Mouse (Mus musculus) T-cell, adult 66 days (primary cell): Measurements from ENCODE around the gene Uts2r. TPM values are rescaled to one million over a fixed set of nuclear protein-coding genes. Genes with fewer than 3 reads are reported as not detected.

Experiments used
- total RNA-seq, 2 experiments: library from RNA; stranded (reverse); gene quantifications; 3 replicates in 1 of 2; 4 replicates in 1 of 2; pipeline ENCODE4 v1.2.4; 2023

Gene Uts2r
- not detected for total RNA-seq

DNA sequence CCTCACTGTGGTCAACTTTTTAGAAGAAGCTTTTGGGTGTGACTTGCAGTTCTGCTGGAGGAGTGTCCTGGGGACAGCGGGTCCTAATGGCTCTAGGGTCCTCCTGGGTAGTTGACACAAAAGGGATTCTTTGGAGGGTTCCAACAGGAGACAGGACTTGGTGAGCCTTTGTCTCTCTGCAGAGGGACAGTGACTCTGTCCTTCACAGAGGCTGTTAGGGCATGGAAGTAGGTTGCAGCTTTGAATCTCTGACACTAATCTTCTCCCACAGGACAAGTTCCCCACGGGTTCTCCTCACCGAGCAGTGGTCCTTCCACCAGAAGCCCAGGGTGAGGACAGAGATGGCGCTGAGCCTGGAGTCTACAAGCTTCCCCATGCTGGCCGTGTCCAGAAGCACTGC is at the start of gene Uts2r:
TSS of gene Uts2r (plus strand) at position 301 of the 400 bp plus-strand sequence.

GRCm38 (mm10) chr11:121118577-121118976 is 41.5 kb upstream of the Uts2r start, which contains the start of gene Tex19.2:
Tex19.2 (minus strand) TSS chr11:121118677.

GRCm38 (mm10) chr11:121145865-121146264 is 14.2 kb upstream of the Uts2r start, which contains the start of gene Tex19.1:
Tex19.1 (plus strand) TSS chr11:121146143.

GRCm38 (mm10) chr11:121204161-121205006 is 44.3 kb downstream of the Uts2r start, which contains the start of the genes Hexdc and Ogfod3:
Hexdc (plus strand) TSS chr11:121204433.
Ogfod3 (minus strand) TSS chr11:121204711.

Other genes starting within 250 kb of the Uts2r start
- gene Ccdc57, start 227.4 kb upstream of the Uts2r start, total RNA-seq, result under 1 TPM; 0.39 to 0.84 TPM
- 1 to 10 TPM; 1.9 to 7.6 TPM for gene Slc16a3, start 211.8 kb upstream of the Uts2r start, total RNA-seq
- gene Csnk1d, start 168.9 kb upstream of the Uts2r start, total RNA-seq, result 100 to 1,000 TPM; 162 to 175 TPM
- gene Cd7, start 120.9 kb upstream of the Uts2r start, total RNA-seq, result 100 to 1,000 TPM; 175 to 207 TPM
- gene Sectm1b, start 96.7 kb upstream of the Uts2r start, total RNA-seq, result not detected
- gene Sectm1a, start 79.1 kb upstream of the Uts2r start, total RNA-seq, result not detected
- not detected for gene Tex19.2, start 41.6 kb upstream of the Uts2r start, total RNA-seq
- gene Tex19.1, start 14.1 kb upstream of the Uts2r start, total RNA-seq, result not detected
- 1 to 10 TPM; 7.4 to 8.7 TPM for gene Hexdc, start 44.2 kb downstream of the Uts2r start, total RNA-seq
- gene Ogfod3, start 44.4 kb downstream of the Uts2r start, total RNA-seq, result 1 to 10 TPM; 3.6 to 4.4 TPM
- 10 to 100 TPM; 43.4 to 58.8 TPM for gene Cybc1, start 69.1 kb downstream of the Uts2r start, total RNA-seq
- gene Narf, start 77.0 kb downstream of the Uts2r start, total RNA-seq, result 10 to 100 TPM; 28.8 to 29.9 TPM
- 10 to 100 TPM; 43.3 to 48.7 TPM for gene Foxk2, start 99.7 kb downstream of the Uts2r start, total RNA-seq
- gene Wdr45b, start 194.2 kb downstream of the Uts2r start, total RNA-seq, result 10 to 100 TPM; 61.2 to 70.1 TPM
- not detected for gene Rab40b, start 228.0 kb downstream of the Uts2r start, total RNA-seq